Mouse (Mus musculus): Measurements from ENCODE around the gene Vash2.

DNA sequence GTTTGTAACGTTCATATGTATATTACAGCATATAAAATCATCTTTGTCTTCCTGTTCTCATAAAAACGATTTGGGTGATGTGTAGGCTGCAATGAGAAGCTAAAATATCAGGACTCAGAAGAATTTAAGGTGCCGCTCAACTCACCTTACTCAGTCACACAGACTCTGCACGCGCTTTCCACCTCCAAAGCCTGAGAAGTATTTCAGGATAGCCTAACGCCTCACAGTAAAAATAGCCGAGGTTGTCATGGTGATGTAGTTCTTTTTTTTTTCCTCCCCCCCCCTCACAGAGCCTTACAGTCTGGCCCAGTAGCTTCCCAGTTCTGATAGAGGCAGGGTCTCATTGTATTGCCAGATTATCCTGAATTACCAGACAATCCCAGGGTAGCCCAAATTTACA, 60.2 kb downstream of the Vash2 start:
- TF ChIP-seq TAL1 (IDR thresholded peaks at IDR 0.05; ENCODE audit: low read length) (no peak), GATA1 (IDR thresholded peaks at IDR 0.05; ENCODE audit: low read length) (no peak)

Data from erythroblast, embryonic 14.5 days (primary cell).